Mouse (Mus musculus) megakaryocyte, embryonic 14.5 days (primary cell): ENCODE measurements at regions not wholly inside any gene's neighbourhood (a gene's known extent, or its start where the extent isn't known, plus 50 kb on each side); places are given as distances from the start of the nearest gene placed in this dataset.

Experiments
- FLI1 ChIP-seq: IDR thresholded peaks from 2 replicates; pipeline ENCODE4 v1.6.1; 2012; ENCODE audit warnings: low read length, inconsistent platforms, mixed read lengths
- GATA1 ChIP-seq: IDR thresholded peaks from 3 replicates; pipeline ENCODE4 v1.6.1; 2012; ENCODE audit warnings: mixed read lengths, low read length, inconsistent platforms, borderline replicate concordance

DNA sequence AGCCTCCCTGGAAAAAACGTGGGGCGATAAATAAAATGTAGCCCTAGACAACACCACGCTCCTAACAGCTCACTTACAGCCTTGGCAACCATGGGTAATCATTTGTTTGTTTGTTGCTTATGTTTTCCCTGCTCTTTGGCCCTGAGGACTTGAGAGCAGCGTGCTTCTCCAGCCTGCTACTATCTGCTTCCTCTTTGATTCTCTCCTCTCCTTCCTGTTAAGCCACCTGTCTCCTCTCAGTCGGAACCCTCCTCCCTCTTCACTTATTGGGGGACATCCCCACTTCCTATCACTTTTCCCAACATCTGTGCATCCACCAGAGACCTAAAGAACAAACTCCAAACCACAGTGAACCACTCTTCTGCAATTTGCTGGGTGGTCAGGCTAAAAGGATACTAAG lies 362.5 kb upstream of the Smim15 start:
- TF ChIP-seq GATA1 (no peak), FLI1 (no peak)
